Mouse (Mus musculus) erythroblast, adult 5-6 weeks (primary cell): Measurements from ENCODE around the gene Nrip3. TPM values are rescaled to one million over a fixed set of nuclear protein-coding genes. Genes with fewer than 3 reads are reported as not detected.

Experiments used
- ATAC-seq: replicated peaks from 2 replicates; pipeline ENCODE4 v1.8.0; 2016; ENCODE audit warnings: moderate number of reproducible peaks, mild to moderate bottlenecking, moderate TSS enrichment, inconsistent platforms; ENCODE audit not compliant: poor library complexity, low FRiP score, severe bottlenecking
- total RNA-seq, 2 experiments: library from RNA; stranded (forward) in 1 of 2; stranded (reverse) in 1 of 2; fragments of 150-400 nt in 1 of 2; fragments of 200-764, 138-1000 nt in 1 of 2; gene quantifications; 2 replicates each; pipeline versions ENCODE4 v1.2.3 to v1.2.4; 2015 to 2017; ENCODE audit warnings: low replicate concordance in 2 of 2

Gene Nrip3
- total RNA-seq (2015; ENCODE audit: low replicate concordance) (10.7 and 14.0 TPM in 2 replicates), total RNA-seq (2017; ENCODE audit: low replicate concordance) (9.9 and 19.9 TPM in 2 replicates)

- ATAC-seq: peak; percentile 87
These were observed at the start of gene Nrip3 for GRCm38 (mm10) chr7:109781470-109782203. TSS of gene Nrip3 (minus strand) at chr7:109782025.

DNA sequence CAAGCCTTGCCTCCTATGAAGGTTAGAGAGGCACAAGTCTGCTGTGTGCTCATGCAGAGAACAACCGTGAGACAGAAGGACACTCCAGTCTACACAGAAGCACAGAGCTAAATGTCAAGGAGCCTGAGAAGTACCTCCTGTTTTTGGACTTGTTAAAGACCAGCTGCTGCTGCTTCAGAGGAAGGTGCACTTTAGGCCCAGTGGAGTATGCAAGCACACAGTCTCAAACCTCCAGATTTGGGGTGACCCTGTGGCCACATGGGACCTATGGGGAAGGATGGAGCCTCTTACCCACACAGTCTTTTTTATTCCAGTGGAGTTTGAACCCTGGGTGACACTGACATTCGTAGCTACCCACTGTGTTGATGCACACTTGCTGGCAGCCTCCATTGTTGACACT lies 49.6 kb upstream of the Nrip3 start:
- no peak for ATAC-seq

- no peak for ATAC-seq
These were observed 45.1 kb upstream of the Nrip3 start for GRCm38 (mm10) chr7:109826911-109827310.

- no peak for ATAC-seq
These were observed 43.5 kb upstream of the Nrip3 start for GRCm38 (mm10) chr7:109825293-109825692.

DNA sequence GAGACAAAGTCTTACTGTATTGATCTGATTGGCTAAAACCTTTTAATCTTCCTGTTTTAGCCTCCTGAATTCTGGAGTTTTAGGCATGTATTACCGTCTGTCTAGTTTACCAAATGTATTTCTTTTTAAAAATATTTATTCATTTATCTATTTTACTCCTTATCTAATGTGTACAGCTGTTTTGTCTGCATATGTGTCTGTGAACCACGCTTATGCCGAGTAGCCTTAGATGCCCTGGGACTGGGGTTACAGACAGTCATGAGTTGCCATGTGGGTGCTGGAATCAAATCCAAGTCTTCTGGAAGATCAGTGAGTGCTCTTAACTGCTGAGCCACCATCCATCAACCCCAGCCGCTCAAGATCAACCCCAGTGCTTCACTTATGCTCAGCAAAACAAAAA lies 36.8 kb upstream of the Nrip3 start:
- ATAC-seq: peak; percentile 73

GRCm38 (mm10) chr7:109817954-109818353 lies 36.1 kb upstream of the Nrip3 start:
- peak; percentile 88 for ATAC-seq

GRCm38 (mm10) chr7:109813330-109814140 lies 31.7 kb upstream of the Nrip3 start:
- ATAC-seq: no peak

DNA sequence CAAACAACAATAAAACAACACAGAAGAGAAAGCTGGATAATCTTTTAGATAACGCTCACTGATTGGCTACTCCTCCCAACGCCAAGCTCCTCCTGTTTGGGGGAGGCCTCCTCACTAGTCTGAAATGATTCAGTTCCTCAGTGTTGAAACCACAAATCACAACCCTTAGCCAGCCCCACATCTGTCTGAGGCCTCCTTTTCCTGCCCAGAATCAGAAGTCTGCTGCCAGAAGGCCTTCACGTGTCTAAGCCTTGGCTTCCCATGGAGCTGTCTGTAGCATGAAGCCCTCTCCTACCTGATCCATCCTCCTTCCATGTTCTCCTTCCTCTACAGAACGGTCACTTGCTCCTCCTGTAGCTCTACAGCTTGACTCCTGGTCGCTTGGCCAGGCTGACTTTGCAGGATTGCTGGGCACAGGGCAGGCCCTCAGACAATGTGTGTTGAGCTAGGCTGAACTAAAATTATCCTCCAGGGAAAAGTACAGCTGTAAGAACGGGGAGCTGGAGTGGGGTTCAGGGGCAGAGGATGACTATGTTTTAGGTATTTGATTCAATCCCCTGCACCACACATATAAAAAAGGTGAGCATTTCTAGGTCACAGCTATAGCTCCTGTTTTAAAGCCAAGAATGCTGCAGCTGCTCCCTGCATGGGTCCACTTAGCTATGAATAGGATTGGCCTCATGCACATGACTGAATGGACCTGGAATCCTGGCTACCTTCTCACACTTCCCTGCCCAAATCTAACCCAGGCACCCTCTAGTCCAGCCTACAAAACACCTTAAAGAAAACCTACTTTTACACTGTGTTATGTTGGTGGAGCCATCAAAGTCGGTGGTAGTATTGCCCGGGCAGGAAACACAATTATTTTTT lies 26.0 kb upstream of the Nrip3 start:
- no peak for ATAC-seq

DNA sequence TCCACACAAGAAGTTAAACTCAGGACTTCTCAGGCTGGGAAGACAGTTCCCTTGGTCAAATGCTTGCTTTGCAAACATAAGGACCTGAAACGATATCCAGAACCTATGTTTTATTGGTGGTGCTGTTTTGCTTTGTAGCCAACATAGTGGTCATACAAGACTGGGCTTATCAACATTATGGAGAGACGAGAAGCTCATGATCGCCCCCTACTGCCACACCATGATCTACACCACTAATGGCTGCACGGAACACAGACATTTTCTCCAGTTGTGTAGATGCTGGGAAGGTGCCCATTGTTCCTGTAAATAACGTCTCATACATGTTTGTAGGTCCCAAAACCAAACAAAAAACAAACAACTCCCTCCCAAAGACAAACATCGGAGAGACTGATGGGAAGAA lies 23.0 kb upstream of the Nrip3 start:
- peak; percentile 79 for ATAC-seq

DNA sequence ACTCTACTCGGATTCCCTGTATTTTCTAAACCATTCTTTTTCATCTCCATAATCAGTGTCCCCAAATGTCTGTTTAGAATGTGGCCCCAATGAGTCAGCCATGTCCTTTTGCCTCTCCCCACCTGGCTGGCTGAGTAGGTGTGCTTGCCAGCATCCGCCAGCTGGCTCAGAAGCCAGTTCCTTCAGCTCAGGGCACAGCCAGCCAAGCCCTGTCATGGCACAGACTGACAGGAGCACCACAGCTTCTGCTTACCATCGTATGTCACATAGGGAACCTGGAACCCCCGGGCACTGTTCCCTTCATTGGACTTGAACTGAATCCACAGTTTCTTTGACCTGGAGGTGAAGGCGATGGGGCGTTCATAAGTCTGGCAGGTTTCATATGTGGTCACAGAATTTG lies 22.5 kb upstream of the Nrip3 start:
- peak; percentile 3; the same call in 1 of the 2 replicates for ATAC-seq

- no peak for ATAC-seq
These were observed 21.7 kb upstream of the Nrip3 start for GRCm38 (mm10) chr7:109803516-109803915.

- ATAC-seq: 0 out of 2 replicates have a peak, but pooled peaks have one; percentile 54
These were observed 18.8 kb upstream of the Nrip3 start for GRCm38 (mm10) chr7:109800626-109801025.

GRCm38 (mm10) chr7:109799168-109799567 lies 17.3 kb upstream of the Nrip3 start:
- no peak for ATAC-seq

DNA sequence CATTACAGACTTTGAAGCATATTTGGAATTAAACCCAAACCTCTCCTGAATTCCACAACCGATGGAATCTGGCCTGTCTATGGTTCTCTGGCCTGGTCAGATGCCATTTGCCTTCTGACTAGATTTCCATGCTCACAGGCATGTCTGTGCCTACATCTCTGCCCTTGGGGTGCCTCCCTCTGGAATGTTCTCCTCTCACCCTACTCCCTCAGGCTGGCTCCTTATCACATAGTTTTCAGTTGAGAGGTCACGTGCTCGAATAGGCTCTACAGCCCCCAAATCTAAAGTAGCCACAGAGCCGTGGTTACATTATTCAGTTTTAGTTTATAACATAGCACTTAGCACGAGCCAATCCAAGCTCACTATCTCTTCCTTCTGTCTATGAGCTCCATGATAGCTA lies 13.7 kb upstream of the Nrip3 start:
- no peak for ATAC-seq

GRCm38 (mm10) chr7:109794556-109794955 lies 12.7 kb upstream of the Nrip3 start:
- no peak for ATAC-seq

- ATAC-seq: peak; percentile 86
These were observed 10.9 kb upstream of the Nrip3 start for GRCm38 (mm10) chr7:109792759-109793158.

DNA sequence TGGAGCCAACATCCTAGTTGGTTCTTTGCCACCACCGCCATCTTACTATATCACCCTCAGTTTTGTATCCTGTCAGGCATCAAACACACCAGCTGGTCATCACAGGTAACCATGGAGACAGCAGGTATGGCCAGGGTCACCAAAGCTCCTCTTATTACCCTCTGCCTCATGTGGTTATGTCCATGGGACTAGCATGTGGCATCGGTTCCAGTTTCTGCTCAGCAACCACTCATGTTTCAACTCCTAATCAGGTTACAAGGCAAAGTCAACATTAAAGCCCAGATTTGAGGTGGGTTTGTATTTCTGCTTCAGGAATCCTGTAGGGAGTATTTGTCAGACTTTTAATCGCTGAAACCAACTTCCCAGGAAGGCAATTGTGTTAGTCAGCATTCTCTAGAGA lies 9.0 kb upstream of the Nrip3 start:
- no peak for ATAC-seq

DNA sequence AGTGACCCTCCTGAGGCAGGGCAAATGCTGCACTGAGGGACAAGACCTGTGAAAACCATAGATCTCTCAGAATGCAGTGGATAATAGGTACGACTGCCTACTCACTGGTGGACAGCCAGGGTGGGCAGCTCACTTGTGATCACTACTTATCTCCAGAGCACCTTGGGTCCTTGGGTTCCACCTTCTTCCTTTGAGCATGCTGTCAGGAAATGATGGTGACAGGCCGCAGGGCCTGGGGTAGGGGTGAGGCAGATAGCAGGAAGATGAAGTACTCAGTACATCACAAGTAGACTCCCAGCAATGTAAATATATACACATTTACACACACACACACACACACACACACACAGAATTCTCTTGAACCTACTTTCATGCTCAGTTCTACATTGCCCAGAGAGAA lies 6.0 kb upstream of the Nrip3 start:
- ATAC-seq: no peak

DNA sequence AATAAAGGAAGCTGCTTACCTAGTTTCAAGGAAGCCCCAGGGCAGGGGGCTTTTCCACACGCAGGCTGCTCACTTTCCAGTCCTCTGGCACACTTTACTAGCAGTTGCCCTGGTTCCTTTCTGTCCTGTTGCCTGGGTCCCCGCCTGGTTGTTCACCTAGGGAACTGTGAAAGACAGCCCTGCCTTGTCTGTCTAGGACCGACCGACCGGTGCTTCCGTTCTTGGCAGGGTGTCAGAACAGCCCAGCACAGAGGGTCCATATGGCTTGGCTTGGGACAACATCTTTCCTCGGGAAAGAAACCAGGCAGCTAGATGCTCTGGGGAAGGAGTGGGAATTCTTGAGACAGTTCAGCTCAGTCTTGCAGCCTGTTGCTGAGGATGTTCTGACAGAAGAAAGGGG lies 1.5 kb upstream of the Nrip3 start:
- no peak for ATAC-seq

- peak; percentile 91 for ATAC-seq
These were observed 747 bp downstream of the Nrip3 start for GRCm38 (mm10) chr7:109781087-109781469.
